In the genomic region with DNA sequence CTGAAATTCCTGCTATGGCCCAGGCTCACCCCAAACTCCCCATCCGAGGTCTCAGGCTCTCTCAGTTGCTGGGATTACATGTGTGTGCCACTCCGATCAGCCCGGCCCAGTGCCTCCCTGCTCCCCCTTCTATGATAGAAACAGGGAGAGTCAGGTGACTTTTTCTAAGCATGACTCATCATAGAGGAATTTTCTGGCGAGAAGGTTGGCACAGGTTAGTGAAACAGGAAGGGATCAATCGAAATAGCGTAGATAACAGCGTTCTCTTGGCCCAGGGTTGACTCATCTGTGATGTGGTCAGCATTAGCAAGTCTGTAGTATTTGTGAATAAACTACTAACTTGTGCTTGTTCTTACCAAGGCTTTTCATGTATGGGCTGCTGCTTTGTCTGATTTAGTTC, we compare ENCODE assay signal across 1 mouse cellular context.
TF ChIP-seq lines count a peak whose summit lies in the region.

No protein-coding gene starts in this region.

TF ChIP-seq in MEL, 35 proteins besides CTCF, POLR2A, EP300 and RAD21:
- no peak for TF ChIP-seq ZNF384 (IDR thresholded peaks at IDR 0.05; ENCODE audit: low read depth, low read length)
- TF ChIP-seq MAZ (IDR thresholded peaks at IDR 0.05; ENCODE audit: low read depth, low read length) = no peak
